Mouse (Mus musculus) kidney, postnatal 14 days (tissue): Measurements from ENCODE around the gene Amigo3.

Source experiments
- DNase-seq: peaks from one replicate; pipeline ENCODE4 v3.0.0; 2022; ENCODE audit warnings: mixed read lengths

Amigo3 gene

GRCm38 (mm10) chr9:108090611-108091120, 37.7 kb downstream of the Amigo3 start:
- peak; percentile 74 for DNase-seq

DNA sequence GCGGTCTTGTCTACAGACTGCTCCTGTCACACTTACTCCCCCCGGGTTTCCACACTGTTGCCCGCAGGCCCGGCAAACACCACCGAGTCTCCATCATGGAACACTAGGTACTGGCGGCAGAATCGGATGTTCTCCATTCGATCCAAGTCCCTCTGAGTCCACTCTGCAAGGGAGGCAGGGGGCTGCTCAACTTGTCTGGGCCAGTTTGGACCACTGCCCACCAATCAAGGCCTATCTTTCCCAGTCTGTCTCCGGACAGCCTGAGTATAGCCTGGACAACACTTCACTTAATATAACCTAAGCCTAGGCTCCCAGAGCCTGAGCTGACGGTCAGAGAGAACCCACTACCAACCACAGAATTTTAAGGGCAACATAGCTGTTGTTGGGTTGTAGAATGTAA, 40.6 kb downstream of the Amigo3 start:
- no peak for DNase-seq

DNA sequence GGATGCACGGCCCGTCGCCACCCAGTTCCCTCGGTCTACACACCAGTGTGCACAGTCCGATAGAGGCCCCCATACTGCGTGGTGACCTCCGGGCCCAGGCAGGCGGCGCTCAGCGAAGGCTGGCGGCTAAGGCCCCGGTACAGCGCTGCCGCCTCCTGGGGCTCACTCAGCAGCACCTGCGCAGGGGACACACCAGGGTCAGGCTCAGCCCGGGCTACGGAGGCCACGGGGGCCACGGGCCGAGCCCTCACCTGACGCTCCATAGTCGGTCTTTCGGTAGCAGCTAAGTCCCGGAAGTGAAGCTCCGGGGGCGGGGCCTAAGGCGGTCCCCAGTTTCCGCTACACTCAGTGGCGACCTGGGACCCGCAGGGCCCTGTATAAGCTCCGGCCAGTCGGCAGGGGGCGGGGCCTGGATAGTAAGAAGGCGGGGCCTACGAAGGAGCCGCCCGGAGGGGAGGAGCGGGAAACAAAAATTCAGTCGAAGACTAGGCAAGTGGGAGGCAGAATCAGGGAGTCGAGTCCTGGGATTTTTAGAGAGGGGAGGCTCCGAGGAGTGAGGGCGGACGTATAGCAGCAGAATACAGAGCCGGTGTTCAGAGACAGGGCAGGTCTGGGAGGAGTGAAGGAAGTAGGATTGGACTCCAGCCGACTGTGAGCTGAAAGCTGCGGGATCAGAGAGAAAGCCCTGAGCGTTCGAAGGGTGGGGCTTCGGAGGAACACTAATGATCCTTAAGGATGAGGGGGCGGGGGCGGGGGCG, 41.4 kb downstream of the Amigo3 start, which contains the start of gene Apeh:
Gene Apeh, minus strand, starts transcription at position 423 of the 758 bp plus-strand sequence.
- DNase-seq: peak; percentile 98

GRCm38 (mm10) chr9:108094998-108095411, 42.0 kb downstream of the Amigo3 start:
- no peak for DNase-seq

GRCm38 (mm10) chr9:108095518-108095917, 42.6 kb downstream of the Amigo3 start:
- peak; percentile 83 for DNase-seq

GRCm38 (mm10) chr9:108095949-108096712, 43.2 kb downstream of the Amigo3 start:
- DNase-seq: no peak

DNA sequence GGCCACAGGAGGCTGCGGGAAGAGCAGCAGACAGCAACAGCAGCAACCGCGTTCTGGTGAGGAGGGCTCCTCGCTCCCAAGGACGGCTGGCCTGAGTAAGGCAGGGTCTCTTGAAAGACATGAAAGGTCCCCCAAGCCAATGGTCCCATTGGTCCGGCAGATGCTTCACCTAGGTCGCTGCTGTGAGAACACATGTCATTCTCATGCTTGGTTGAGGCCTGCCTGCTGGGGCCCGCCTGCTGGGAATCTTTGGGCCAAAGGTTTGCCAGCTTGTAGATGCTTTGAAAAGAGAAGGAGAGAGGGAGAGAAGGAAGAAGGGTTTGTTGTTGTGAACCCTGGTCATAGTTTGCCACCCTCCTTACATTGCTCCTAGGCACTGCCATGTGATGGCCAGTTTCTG, 46.7 kb downstream of the Amigo3 start:
- DNase-seq: no peak

GRCm38 (mm10) chr9:108104766-108105548, 52.0 kb downstream of the Amigo3 start:
- no peak for DNase-seq
